Mouse (Mus musculus): ENCODE data around the gene Hgf. TPM values are rescaled to one million over a fixed set of nuclear protein-coding genes. Genes with fewer than 3 reads are reported as not detected.

Gene Hgf
- polyA plus RNA-seq (2016; fragmentation: Nextera tagmentation; extraction: Ambion mirVana) = 0.42 and 0.98 TPM in 2 replicates

GRCm38 (mm10) chr5:16553304-16554047 is at the start of gene Hgf:
TSS of gene Hgf (plus strand) at chr5:16553495.
- DNase-seq (ENCODE audit: low spot score) = peak; percentile 23
- H3K4me3 ChIP-seq = peak within 1 kb of the TSS; percentile 38
- H3K36me3 ChIP-seq = no peaks in the 10 kb centered on the region
- H3K27ac ChIP-seq (replicated peaks) = no peak within 1 kb of the TSS
- H3K4me1 ChIP-seq = peaks cover 9% of the 10 kb centered on the region
- WGBS = 8% methylated on average over 16 of the region's 16 CpGs
- no peaks in the 10 kb centered on the region for H3K9me3 ChIP-seq (replicated peaks)
- H3K27me3 ChIP-seq (ENCODE audit: low read depth, poor library complexity, severe bottlenecking) = 0 out of 2 replicates have a peak, but pooled peaks cover 7% of the 10 kb centered on the region

GRCm38 (mm10) chr5:16506702-16507350 is 46.5 kb upstream of the Hgf start:
- H3K27ac ChIP-seq (replicated peaks) = no peak overlapping the region
- no peaks in the 10 kb centered on the region for H3K27me3 ChIP-seq (ENCODE audit: low read depth, poor library complexity, severe bottlenecking)
- WGBS = 84% methylated on average over 4 of the region's 4 CpGs
- H3K36me3 ChIP-seq = no peaks in the 10 kb centered on the region
- no peak for DNase-seq (ENCODE audit: low spot score)
- H3K4me3 ChIP-seq = no peak overlapping the region
- H3K9me3 ChIP-seq (replicated peaks) = no peaks in the 10 kb centered on the region
- no peaks in the 10 kb centered on the region for H3K4me1 ChIP-seq

- WGBS = 86% methylated on average over 3 of the region's 3 CpGs
- Histone ChIP-seq H3K4me1 (no peaks in the 10 kb centered on the region), H3K9me3 (replicated peaks) (no peaks in the 10 kb centered on the region), H3K36me3 (no peaks in the 10 kb centered on the region), H3K27ac (replicated peaks) (no peak overlapping the region), H3K27me3 (ENCODE audit: low read depth, poor library complexity, severe bottlenecking) (no peaks in the 10 kb centered on the region), H3K4me3 (no peak overlapping the region)
- DNase-seq (ENCODE audit: low spot score) = no peak
Observed at GRCm38 (mm10) chr5:16531619-16532277, 21.5 kb upstream of the Hgf start.

- Histone ChIP-seq H3K27me3 (ENCODE audit: low read depth, poor library complexity, severe bottlenecking) (no peaks in the 10 kb centered on the region), H3K4me1 (no peaks in the 10 kb centered on the region), H3K4me3 (no peak overlapping the region), H3K27ac (replicated peaks) (no peak overlapping the region), H3K36me3 (no peaks in the 10 kb centered on the region), H3K9me3 (replicated peaks) (no peaks in the 10 kb centered on the region)
- WGBS = 77% methylated on average over 2 of the region's 2 CpGs
- DNase-seq (ENCODE audit: low spot score) = no peak
Observed at GRCm38 (mm10) chr5:16538067-16538466, 15.2 kb upstream of the Hgf start.

GRCm38 (mm10) chr5:16541561-16542116 is 11.7 kb upstream of the Hgf start:
- 36% methylated on average over 2 of the region's 2 CpGs for WGBS
- Histone ChIP-seq H3K4me3 (no peak overlapping the region), H3K36me3 (no peaks in the 10 kb centered on the region), H3K27ac (replicated peaks) (no peak overlapping the region), H3K9me3 (replicated peaks) (no peaks in the 10 kb centered on the region), H3K4me1 (no peaks in the 10 kb centered on the region), H3K27me3 (ENCODE audit: low read depth, poor library complexity, severe bottlenecking) (no peaks in the 10 kb centered on the region)
- DNase-seq (ENCODE audit: low spot score) = no peak

GRCm38 (mm10) chr5:16547490-16547889 is 5.8 kb upstream of the Hgf start:
- no peaks in the 10 kb centered on the region for H3K36me3 ChIP-seq
- no peak overlapping the region for H3K27ac ChIP-seq (replicated peaks)
- H3K4me3 ChIP-seq = no peak overlapping the region
- no peaks in the 10 kb centered on the region for H3K4me1 ChIP-seq
- DNase-seq (ENCODE audit: low spot score) = no peak
- H3K27me3 ChIP-seq (ENCODE audit: low read depth, poor library complexity, severe bottlenecking) = 0 out of 2 replicates have a peak, but pooled peaks cover 4% of the 10 kb centered on the region
- 88% methylated on average over 3 of the region's 3 CpGs for WGBS
- H3K9me3 ChIP-seq (replicated peaks) = no peaks in the 10 kb centered on the region

- no peak overlapping the region for H3K4me3 ChIP-seq
- no peak for DNase-seq (ENCODE audit: low spot score)
- no peak overlapping the region for H3K27ac ChIP-seq (replicated peaks)
- no peaks in the 10 kb centered on the region for H3K9me3 ChIP-seq (replicated peaks)
- 77% methylated on average over 4 of the region's 4 CpGs for WGBS
- H3K4me1 ChIP-seq = peaks cover 9% of the 10 kb centered on the region
- 0 out of 2 replicates have a peak, but pooled peaks cover 7% of the 10 kb centered on the region for H3K27me3 ChIP-seq (ENCODE audit: low read depth, poor library complexity, severe bottlenecking)
- no peaks in the 10 kb centered on the region for H3K36me3 ChIP-seq
Observed at GRCm38 (mm10) chr5:16552647-16553046, 648 bp upstream of the Hgf start.

GRCm38 (mm10) chr5:16560247-16560646 is 7.0 kb downstream of the Hgf start:
- WGBS = 90% methylated on average over 3 of the region's 3 CpGs
- Histone ChIP-seq H3K9me3 (replicated peaks) (no peaks in the 10 kb centered on the region), H3K36me3 (no peaks in the 10 kb centered on the region), H3K27me3 (ENCODE audit: low read depth, poor library complexity, severe bottlenecking) (no peaks in the 10 kb centered on the region), H3K4me3 (no peak overlapping the region), H3K4me1 (no peaks in the 10 kb centered on the region), H3K27ac (replicated peaks) (no peak overlapping the region)
- no peak for DNase-seq (ENCODE audit: low spot score)

GRCm38 (mm10) chr5:16568997-16569396 is 15.7 kb downstream of the Hgf start:
- no peaks in the 10 kb centered on the region for H3K36me3 ChIP-seq
- WGBS = 88% methylated on average over 4 of the region's 4 CpGs
- no peak overlapping the region for H3K27ac ChIP-seq (replicated peaks)
- no peak for DNase-seq (ENCODE audit: low spot score)
- H3K4me3 ChIP-seq = no peak overlapping the region
- no peaks in the 10 kb centered on the region for H3K27me3 ChIP-seq (ENCODE audit: low read depth, poor library complexity, severe bottlenecking)
- no peaks in the 10 kb centered on the region for H3K9me3 ChIP-seq (replicated peaks)
- no peaks in the 10 kb centered on the region for H3K4me1 ChIP-seq

GRCm38 (mm10) chr5:16577882-16578742 is 24.8 kb downstream of the Hgf start:
- Histone ChIP-seq H3K27ac (replicated peaks) (no peak overlapping the region), H3K27me3 (ENCODE audit: low read depth, poor library complexity, severe bottlenecking) (no peaks in the 10 kb centered on the region; the same call in none of the 2 replicates), H3K4me3 (no peak overlapping the region), H3K9me3 (replicated peaks) (no peaks in the 10 kb centered on the region), H3K4me1 (peaks cover 7% of the 10 kb centered on the region), H3K36me3 (no peaks in the 10 kb centered on the region)
- WGBS = 84% methylated on average over 14 of the region's 14 CpGs
- DNase-seq (ENCODE audit: low spot score) = no peak

GRCm38 (mm10) chr5:16595699-16596098 is 42.4 kb downstream of the Hgf start:
- Histone ChIP-seq H3K4me3 (no peak overlapping the region), H3K36me3 (no peaks in the 10 kb centered on the region), H3K9me3 (replicated peaks) (no peaks in the 10 kb centered on the region), H3K27ac (replicated peaks) (no peak overlapping the region), H3K27me3 (ENCODE audit: low read depth, poor library complexity, severe bottlenecking) (no peaks in the 10 kb centered on the region), H3K4me1 (no peaks in the 10 kb centered on the region)
- 93% methylated on average over 4 of the region's 4 CpGs for WGBS
- no peak for DNase-seq (ENCODE audit: low spot score)

- Histone ChIP-seq H3K27ac (replicated peaks) (no peak overlapping the region), H3K4me1 (no peaks in the 10 kb centered on the region), H3K36me3 (no peaks in the 10 kb centered on the region), H3K9me3 (replicated peaks) (no peaks in the 10 kb centered on the region), H3K27me3 (ENCODE audit: low read depth, poor library complexity, severe bottlenecking) (no peaks in the 10 kb centered on the region), H3K4me3 (no peak overlapping the region)
- DNase-seq (ENCODE audit: low spot score) = no peak
- WGBS = 64% methylated on average over 6 of the region's 6 CpGs
Observed at GRCm38 (mm10) chr5:16597996-16598395, 44.7 kb downstream of the Hgf start.

All from midbrain, embryonic 10.5 days (tissue).